Mouse (Mus musculus) E14TG2a.4 (cell line): ENCODE measurements at regions not wholly inside any gene's neighbourhood (a gene's known extent, or its start where the extent isn't known, plus 50 kb on each side); places are given as distances from the start of the nearest gene placed in this dataset.

ENCODE experiments used
- H3K27me3 ChIP-seq: 2 replicates; pipeline ENCODE4 v1.6.1; 2014; ENCODE audit warnings: low read length, control low read depth; ENCODE audit not compliant: insufficient read depth
- H3K36me3 ChIP-seq: 2 replicates; pipeline ENCODE4 v1.6.1; 2014; ENCODE audit warnings: low read length, control low read depth; ENCODE audit not compliant: insufficient read depth
- H3K4me1 ChIP-seq: replicated peaks from 2 replicates; pipeline ENCODE4 v1.6.1; 2014; ENCODE audit warnings: low read depth, low read length, control low read depth
- H3K4me3 ChIP-seq: replicated peaks from 2 replicates; pipeline ENCODE4 v1.5.1; 2014; ENCODE audit warnings: mild to moderate bottlenecking, low read length
- H3K9me3 ChIP-seq: 2 replicates; pipeline ENCODE4 v1.6.1; 2014; ENCODE audit warnings: low read length, control low read depth
- CTCF ChIP-seq: conservative IDR thresholded peaks from 2 replicates; pipeline ENCODE4 v1.5.1; 2014; ENCODE audit warnings: low read length
- NANOG ChIP-seq: IDR thresholded peaks from 2 replicates; pipeline ENCODE4 v1.6.1; 2014; ENCODE audit warnings: borderline replicate concordance, low read length, mixed read lengths
- POU5F1 ChIP-seq: IDR thresholded peaks from 2 replicates; pipeline ENCODE4 v1.6.1; 2014; ENCODE audit warnings: low read length, borderline replicate concordance

DNA sequence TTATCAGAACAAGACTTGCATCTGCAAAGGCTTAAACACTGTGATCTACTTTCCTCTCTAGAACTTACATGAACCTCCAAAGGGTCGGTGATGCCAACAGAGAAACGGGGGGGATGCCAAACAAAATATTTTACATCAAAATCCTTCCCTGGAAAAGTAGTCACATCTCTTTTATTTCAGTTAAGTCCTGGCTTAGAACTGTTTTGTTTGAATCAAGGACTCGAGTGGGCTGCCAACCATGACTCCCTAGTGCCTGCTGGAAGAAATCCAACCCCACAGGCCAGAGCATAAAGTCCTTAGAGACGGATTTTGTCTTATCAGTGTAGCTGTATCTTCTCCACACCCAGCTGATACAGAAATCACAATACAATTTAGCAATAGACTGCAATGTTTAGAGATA is 336.1 kb upstream of the Rack1 start:
- TF ChIP-seq NANOG = no peak
- TF ChIP-seq CTCF = no peak
- no peak for TF ChIP-seq POU5F1
- Histone ChIP-seq H3K4me1 (no peaks in the 10 kb centered on the region), H3K9me3 (no peaks in the 10 kb centered on the region), H3K36me3 (no peaks in the 10 kb centered on the region), H3K27me3 (no peaks in the 10 kb centered on the region), H3K4me3 (no peak overlapping the region)

DNA sequence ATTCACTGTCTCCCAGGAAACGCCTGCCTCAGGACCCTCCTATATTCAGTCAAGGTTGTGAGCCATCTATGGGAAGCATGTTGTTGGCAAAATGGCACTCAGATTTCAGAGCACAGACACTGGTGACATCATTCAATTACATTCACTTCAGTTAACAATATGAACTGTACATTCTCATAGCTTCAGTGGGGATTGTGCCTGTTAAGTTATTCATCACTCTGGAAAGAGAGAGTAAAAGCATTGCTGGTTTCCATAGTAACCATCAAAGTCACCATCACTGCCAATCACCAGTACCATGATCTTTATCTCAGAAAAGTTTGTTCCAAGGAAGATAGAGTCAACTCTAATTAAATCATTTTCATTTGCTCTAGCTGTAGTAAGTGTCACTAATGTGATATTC is 350.2 kb upstream of the Rack1 start:
- TF ChIP-seq POU5F1 = no peak
- no peak for TF ChIP-seq NANOG
- no peak for TF ChIP-seq CTCF
- H3K4me3 ChIP-seq = no peak overlapping the region
- no peaks in the 10 kb centered on the region for H3K4me1 ChIP-seq
- no peaks in the 10 kb centered on the region for H3K36me3 ChIP-seq
- no peaks in the 10 kb centered on the region for H3K9me3 ChIP-seq
- no peaks in the 10 kb centered on the region for H3K27me3 ChIP-seq

DNA sequence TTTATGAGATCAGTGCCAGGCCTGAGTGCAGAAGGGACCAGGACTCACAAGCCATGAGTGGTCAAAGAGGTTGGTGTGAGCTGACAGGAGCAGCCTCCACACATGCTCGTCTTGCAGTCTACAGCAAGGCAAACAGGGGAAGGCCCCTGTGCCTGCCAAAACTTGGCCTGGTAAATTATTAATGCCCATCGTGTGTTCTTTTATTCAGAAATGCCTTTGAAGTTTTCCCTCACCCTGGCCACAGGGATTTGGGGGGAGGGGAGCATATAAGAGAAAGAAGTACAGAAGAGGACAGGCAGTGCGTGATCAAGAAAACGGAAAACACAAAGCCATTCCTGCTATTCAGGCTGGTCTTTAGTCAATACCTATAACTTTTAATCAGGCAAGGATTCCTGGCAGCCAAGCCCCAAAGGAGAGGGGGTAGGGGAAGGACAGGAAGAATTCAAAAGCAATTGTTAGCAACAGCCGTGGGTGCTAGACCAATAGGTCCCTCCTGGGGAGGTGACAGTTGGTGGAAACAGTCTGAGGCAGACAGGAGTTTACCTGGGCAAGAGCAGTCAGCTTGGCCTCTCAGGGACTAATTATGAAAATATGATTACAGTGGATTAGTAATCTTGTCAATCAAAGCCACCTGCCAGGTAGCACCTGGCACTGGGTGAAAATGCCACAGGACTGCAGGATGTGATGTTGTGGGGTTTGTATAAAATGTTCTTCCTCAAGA is 357.4 kb upstream of the Rack1 start:
- Histone ChIP-seq H3K27me3 (no peaks in the 10 kb centered on the region), H3K36me3 (no peaks in the 10 kb centered on the region), H3K4me3 (no peak overlapping the region), H3K4me1 (no peaks in the 10 kb centered on the region), H3K9me3 (no peaks in the 10 kb centered on the region)
- no peak for TF ChIP-seq CTCF
- TF ChIP-seq POU5F1 = no peak
- no peak for TF ChIP-seq NANOG

DNA sequence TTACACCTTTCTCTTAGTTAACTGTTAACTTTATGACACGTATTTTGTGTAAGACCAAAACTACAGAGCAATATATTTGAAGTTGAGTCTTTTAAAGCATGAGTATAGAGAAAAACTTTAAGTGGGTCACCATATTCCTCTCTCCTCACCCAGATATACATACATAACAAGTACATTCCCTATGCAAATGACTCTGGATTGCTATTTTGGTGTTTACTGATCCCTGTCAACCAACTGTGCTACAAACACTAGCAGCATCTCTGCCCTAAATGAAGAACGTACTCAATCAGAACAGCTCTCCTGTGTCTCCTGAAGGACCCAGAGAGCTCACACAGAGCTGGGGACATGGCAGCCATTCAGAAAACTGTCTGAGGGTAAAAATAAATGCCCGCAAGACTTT is 363.4 kb upstream of the Rack1 start:
- H3K9me3 ChIP-seq = no peaks in the 10 kb centered on the region
- no peak overlapping the region for H3K4me3 ChIP-seq
- no peaks in the 10 kb centered on the region for H3K36me3 ChIP-seq
- H3K27me3 ChIP-seq = no peaks in the 10 kb centered on the region
- no peak for TF ChIP-seq POU5F1
- TF ChIP-seq NANOG = no peak
- TF ChIP-seq CTCF = no peak
- no peaks in the 10 kb centered on the region for H3K4me1 ChIP-seq

- H3K9me3 ChIP-seq = no peaks in the 10 kb centered on the region
- no peak overlapping the region for H3K4me3 ChIP-seq
- H3K27me3 ChIP-seq = no peaks in the 10 kb centered on the region
- no peaks in the 10 kb centered on the region for H3K36me3 ChIP-seq
- TF ChIP-seq NANOG (no peak), POU5F1 (no peak), CTCF (no peak)
- H3K4me1 ChIP-seq = no peaks in the 10 kb centered on the region
Measured at GRCm38 (mm10) chr11:48431316-48431715, 368.8 kb upstream of the Rack1 start.

DNA sequence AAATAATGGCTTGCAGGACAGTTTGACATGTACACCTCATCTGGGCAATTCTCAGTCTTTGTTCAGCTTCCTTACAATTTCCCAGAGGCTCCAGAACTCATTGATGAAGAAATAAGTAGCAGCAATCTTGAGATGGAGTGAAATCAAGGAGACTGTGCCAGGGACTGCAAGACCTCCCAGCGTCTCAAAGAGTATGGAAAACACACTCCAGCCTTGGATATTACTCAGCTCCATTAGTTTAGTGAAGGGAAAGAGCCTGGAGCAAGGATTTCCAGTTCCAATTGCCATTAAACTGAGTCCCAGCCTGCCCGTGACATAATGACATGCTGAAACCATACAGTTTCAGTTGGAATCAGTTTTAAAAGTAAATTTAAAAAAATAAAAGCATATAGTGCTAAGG is 372.7 kb upstream of the Rack1 start:
- Histone ChIP-seq H3K36me3 (no peaks in the 10 kb centered on the region), H3K9me3 (no peaks in the 10 kb centered on the region), H3K4me1 (no peaks in the 10 kb centered on the region), H3K27me3 (no peaks in the 10 kb centered on the region; the same call in 1 of the 2 replicates), H3K4me3 (no peak overlapping the region)
- TF ChIP-seq NANOG (no peak), POU5F1 (no peak), CTCF (no peak)

DNA sequence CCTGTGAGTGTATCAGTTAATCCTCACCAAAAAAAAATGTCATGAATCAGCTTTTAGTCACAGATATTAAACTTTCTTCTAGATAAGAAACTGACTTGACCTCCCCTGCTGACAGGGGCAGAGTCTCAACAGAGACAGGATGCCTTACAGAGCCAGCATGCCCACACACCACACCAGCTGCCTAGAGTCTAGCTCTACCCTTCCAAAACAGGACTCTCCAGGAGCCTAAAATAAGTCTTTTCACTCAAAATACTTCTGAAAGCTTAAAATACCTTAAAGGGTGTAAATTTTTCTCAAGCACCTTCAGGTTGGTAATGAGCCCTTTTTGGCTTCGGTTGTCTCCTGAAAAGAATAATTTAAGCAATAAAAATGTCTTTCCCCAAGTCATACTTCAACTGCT is 373.7 kb upstream of the Rack1 start:
- Histone ChIP-seq H3K4me3 (no peak overlapping the region), H3K9me3 (no peaks in the 10 kb centered on the region), H3K27me3 (peaks cover 4% of the 10 kb centered on the region; the same call in 1 of the 2 replicates), H3K36me3 (no peaks in the 10 kb centered on the region), H3K4me1 (no peaks in the 10 kb centered on the region)
- no peak for TF ChIP-seq POU5F1
- no peak for TF ChIP-seq CTCF
- no peak for TF ChIP-seq NANOG

- Histone ChIP-seq H3K4me1 (no peaks in the 10 kb centered on the region), H3K9me3 (no peaks in the 10 kb centered on the region), H3K27me3 (peaks cover 4% of the 10 kb centered on the region; the same call in 1 of the 2 replicates), H3K36me3 (no peaks in the 10 kb centered on the region), H3K4me3 (no peak overlapping the region)
- TF ChIP-seq POU5F1 (no peak), NANOG (no peak), CTCF (no peak)
Measured at GRCm38 (mm10) chr11:48418066-48418756, 381.9 kb upstream of the Rack1 start.
